Mouse (Mus musculus): ENCODE results near the gene Scamp5.

DNA sequence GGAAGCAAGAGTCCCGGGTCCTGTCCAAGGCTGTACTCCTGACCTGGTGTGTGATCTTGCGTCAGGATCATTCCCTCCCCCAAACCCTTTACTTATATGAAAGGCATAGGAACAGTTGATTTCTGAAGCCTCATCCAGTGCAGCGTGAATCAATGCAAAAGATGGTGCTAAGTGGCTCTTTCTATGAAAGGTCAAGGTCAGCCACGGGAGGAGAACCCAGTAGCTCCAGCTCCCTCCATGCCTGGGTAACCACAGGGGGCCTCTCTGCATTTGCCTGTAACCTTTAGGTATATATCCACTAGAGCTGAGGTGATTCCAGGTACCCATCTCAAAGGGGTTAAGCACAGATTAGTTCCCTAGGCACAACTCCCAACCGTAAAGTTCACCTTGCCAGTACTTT is 31.7 kb downstream of the Scamp5 start:
- no peak for TF ChIP-seq POLR2A (IDR thresholded peaks at IDR 0.05; ENCODE audit: control insufficient read depth, extremely low read depth, insufficient read depth, low read length, poor library complexity)
- TF ChIP-seq CTCF (IDR thresholded peaks at IDR 0.05; ENCODE audit: borderline replicate concordance, control insufficient read depth, extremely low read depth, insufficient read depth, low read length, poor library complexity), result no peak

Measured in thymus, adult 2 months (tissue).